Mouse (Mus musculus) monocyte, adult 5-6 weeks (primary cell): Measurements from ENCODE around the gene Klhl42. TPM values are rescaled to one million over a fixed set of nuclear protein-coding genes. Genes with fewer than 3 reads are reported as not detected.

Experiments
- ATAC-seq: fragments of 153-309, 156-312 bp; replicated peaks from 2 replicates; pipeline ENCODE4 v1.8.0; 2017; ENCODE audit warnings: mild to moderate bottlenecking; ENCODE audit not compliant: low TSS enrichment, insufficient number of reproducible peaks, severe bottlenecking, poor library complexity, low FRiP score
- total RNA-seq: library from RNA; stranded (forward); fragments of 200-1000, 200-491, 200-594 nt; gene quantifications from 3 replicates; pipeline ENCODE4 v1.2.3, GENCODE M21; 2017

The Klhl42 gene
- total RNA-seq, 1 experiment from 2014 or later: 2.1 TPM

DNA sequence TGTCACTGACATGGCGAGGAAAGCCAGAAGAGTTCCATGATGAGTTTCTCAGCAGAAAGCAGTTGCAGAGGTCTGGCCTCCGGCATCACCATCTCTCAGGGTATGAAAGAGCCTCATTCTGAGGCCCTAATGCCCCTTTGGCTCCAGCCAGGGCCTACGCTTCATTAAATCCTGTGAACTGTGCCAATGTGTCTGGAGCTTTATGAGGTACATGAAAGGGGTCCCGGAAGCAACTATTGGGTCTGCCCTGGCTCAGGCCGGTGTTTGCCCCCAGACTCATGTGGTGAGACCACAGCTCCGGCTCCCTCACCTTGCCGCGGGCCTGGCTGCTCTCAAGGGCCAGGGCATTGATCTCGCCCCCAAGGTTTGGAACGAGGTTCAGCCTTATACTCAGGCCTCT lies 36.1 kb downstream of the Klhl42 start:
- no peak for ATAC-seq

DNA sequence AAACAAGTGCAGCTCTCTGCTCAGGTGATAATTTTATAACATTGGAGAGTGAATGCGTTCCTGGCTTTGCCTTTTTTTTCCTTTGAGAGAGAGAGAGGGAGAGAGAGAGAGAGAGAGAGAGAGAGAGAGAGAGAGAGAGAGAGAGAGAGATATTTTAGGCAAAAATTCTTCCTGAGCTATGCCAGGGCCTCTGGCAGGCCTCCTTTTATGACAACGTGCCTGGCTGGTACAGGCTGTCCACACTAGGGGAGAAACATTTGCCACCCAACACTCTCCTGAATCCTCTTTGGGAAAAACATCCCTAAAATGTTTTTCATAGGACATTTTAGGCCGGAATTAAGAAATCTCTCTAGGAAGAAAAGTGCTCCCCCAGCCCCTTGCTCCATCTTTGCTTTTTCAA lies 47.1 kb downstream of the Klhl42 start:
- ATAC-seq: no peak

DNA sequence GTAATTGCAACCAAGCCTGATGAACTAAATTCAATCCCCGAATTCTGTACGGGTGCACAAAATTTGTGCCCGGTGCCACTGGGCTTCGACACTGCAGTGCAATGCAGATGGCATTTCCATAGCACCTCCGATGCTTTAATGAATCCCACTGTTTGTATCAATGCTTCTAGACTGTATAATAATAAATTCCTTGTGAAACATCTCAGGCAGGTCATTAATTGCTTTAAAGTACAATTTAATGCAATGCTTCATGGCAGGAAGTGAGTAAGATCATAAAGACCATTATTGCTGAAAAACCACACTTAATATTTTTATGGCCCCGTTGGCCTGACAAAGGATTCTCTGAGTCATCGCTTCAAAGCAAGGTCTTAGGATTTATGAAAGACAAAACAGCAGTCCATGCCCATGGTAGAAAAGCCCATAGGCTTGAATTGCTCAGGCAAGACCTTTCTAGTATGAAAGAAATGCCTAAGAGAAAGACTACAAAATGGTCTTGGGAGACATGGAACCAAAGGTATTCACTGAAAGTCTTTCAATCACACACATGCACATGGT lies 49.5 kb downstream of the Klhl42 start:
- no peak for ATAC-seq

DNA sequence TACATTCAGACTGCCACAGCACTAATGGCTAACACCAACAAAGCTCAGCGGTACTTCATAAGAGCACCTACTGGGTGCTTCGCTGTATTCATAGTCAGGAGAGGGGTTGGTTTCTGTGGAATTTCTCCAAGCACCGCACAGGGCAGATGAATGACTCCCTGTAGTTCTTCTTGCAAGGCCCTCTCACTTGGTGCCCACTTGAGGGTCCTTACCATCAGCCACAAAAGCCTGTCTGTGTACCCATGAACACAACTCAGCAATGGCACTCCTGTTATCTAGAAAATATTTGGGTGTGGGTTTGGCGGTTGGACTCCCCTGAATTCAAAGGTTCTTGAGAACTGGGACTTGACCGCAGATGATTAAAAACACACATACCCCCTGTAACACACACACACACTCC lies 53.5 kb downstream of the Klhl42 start:
- ATAC-seq: no peak

DNA sequence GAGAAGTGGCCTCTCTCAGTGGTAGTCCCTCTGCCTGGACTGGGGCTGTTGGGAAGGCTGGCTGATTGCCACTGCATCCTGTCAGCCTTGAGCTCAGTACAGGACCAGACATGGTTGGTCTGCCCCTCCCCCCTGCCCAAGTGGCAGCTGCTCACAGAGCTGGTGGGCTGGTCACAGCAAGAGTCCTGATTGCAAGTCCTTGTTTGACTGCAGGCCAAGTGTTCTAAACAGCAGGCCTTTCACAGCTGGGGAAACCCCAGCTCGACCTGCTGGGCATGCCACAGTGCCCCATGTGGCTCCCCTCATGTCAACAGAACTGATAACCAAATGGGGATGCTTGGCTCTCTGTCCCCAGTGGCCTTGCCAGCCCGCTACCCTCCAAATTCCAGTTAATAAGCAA lies 54.1 kb downstream of the Klhl42 start:
- ATAC-seq: no peak

DNA sequence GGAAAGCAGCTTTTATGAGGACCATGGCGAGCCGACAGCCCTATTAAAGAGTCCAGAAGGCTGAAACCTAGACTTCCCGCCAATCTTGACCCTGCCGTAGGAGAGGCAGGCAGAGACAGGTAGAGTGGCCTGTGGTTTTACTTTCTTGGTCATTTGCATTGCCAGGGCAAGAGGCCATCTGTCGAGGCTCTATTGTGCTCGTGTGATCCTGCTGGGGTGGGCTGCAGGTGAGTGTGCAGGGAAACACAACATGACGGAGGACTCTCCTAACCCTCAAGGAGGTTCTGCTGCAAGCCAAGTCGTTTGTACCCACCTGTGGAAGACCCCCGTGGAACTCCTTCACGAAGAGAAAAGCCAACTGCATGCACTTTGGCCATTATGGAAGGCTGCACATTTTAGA lies 54.6 kb downstream of the Klhl42 start:
- ATAC-seq: no peak

DNA sequence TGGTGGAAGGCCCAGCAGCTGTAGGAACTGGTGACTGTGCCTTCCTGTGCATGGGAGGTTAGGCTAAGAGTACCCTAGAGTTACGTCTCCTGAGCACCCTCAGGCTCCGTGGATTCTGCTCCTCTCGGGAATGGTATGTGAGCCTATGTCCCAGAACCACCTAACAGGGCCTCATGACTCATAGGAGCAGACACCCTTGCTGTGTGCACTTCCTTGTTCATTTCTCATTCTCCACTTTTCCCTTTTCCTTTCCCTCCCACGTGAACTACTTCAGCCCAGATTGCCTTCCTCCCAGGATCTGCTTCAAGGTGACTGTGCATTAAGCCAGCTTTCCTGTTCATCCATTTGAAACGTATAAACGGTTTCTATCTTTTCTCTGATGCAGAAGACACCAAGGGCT lies 59.9 kb downstream of the Klhl42 start:
- no peak for ATAC-seq

DNA sequence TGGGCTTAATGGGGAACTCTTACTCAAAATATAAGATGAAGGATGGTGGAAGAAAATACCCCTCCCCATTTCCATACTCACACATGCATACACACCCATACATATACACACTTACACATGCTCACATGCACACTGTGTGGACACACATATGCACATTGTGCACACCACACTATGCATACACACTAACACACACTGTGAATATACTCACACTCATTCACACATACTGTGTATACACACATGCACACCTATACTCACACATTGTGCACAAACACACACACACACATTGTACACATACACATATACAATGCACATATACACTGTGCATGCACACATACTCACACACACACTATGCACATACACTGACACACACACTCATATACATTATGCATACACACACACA lies 60.7 kb downstream of the Klhl42 start:
- ATAC-seq: no peak

DNA sequence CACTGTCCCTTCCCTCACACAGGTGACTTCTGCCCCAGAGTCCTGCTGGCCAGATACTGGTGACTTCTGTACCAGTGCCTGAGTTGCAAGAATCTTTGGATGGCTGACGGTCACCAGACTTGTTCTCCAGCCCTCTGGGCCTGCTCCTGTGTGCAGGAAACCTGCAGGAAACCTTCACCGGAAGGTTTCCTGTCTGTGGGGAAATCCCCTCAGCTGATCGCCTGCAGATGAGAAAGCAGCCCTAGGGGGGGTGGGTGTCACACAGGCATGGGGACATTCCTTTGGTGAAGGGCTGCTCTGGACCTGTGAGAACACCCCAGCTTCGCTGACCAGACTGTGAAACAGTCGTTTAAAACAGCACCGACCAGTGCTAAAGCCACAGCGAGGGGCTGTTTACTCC lies 63.9 kb downstream of the Klhl42 start:
- ATAC-seq: no peak

DNA sequence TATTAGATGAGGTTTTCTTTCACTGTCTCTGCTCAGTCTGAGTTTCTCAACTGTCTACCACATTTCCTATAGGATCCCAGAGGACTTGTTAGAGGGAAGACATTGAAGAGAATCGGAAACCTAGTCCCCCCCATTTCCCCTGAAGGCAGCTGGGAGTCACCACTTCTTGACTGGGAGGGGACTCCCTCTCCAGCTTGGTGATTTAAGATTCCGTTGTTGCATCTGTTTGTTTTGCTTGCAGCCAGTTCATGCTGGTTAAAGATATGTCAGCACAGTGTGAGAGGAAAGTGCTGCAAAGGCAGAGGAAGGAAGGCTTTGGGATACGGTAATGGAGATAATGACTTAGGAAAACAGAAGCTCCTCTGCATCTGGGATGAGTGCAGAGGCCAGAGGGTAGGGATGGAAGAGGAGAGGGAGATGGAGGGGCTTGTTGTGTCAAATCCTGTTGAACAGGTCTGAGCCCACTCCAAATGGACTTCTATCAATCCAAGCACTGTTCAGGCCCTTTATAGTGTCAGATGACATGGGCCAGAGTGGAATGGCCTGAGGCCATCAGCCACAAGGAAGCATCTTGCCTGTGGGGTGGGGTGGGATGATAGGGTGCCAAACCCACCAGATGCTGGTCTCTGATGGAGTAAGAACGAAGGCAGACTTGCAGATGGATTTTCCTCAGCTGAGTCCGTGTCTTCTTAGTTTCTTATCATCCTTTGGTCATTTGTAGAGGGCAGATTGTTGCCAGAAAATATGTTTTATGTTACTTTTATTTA lies 70.8 kb downstream of the Klhl42 start:
- no peak for ATAC-seq

Other genes with a start within 250 kb of the Klhl42 start
- gene Smco2, start 241.3 kb upstream of the Klhl42 start, total RNA-seq: not detected in 3 replicates
- 13.7 to 26.2 TPM (median 22.5 TPM) in 3 replicates for gene Ppfibp1, start 202.9 kb upstream of the Klhl42 start, total RNA-seq
- 1.2 TPM in 1 of 3 replicates, not detected in the others for gene 1700034J05Rik, start 137.0 kb upstream of the Klhl42 start, total RNA-seq
- gene Rep15, start 58.8 kb upstream of the Klhl42 start, total RNA-seq: 0.39 to 1.5 TPM (median 0.48 TPM) in 3 replicates
- gene Mrps35, start 48.6 kb upstream of the Klhl42 start, total RNA-seq: 52.8 to 89.4 TPM (median 63.5 TPM) in 3 replicates
- not detected in 3 replicates for gene Mansc4, start 4.3 kb upstream of the Klhl42 start, total RNA-seq
- gene Pthlh, start 172.8 kb downstream of the Klhl42 start, total RNA-seq: not detected in 3 replicates